Mouse (Mus musculus) liver, embryonic 15.5 days (tissue): ENCODE measurements around the gene Psmd4. TPM values are rescaled to one million over a fixed set of nuclear protein-coding genes. Genes with fewer than 3 reads are reported as not detected.

Experiments used
- microRNA-seq: library from miRNA; unstranded; fragments of <30 nt; microRNA quantifications from one replicate; pipeline ENCODE4, GENCODE M21; 2016
- polyA plus RNA-seq: library from polyadenylated mRNA; unstranded; fragments of >200 nt; fragmentation: Nextera tagmentation; extraction: Ambion mirVana; gene quantifications from 2 replicates; pipeline ENCODE4 v1.2.1, GENCODE M21; 2015

Gene Psmd4
- polyA plus RNA-seq, 1 experiment from 2014 or later: 151 TPM

Small RNA genes within 50 kb of the gene (microRNA-seq; reads per million reads assigned to microRNA genes)
- 0.76 reads per million for gene Mir7013

Other genes with a start within 250 kb of the Psmd4 start
- 2.9 and 3.3 TPM in 2 replicates for gene Pogz, start 205.0 kb downstream of the Psmd4 start, polyA plus RNA-seq
- 166 and 172 TPM in 2 replicates for gene Psmb4, start 155.7 kb downstream of the Psmd4 start, polyA plus RNA-seq
- gene Selenbp1, start 109.6 kb downstream of the Psmd4 start, polyA plus RNA-seq: 98.5 and 126 TPM in 2 replicates
- gene Rfx5, start 88.5 kb downstream of the Psmd4 start, polyA plus RNA-seq: 1.3 and 1.5 TPM in 2 replicates
- gene Pi4kb, start 67.9 kb downstream of the Psmd4 start, polyA plus RNA-seq: 8.7 and 10.3 TPM in 2 replicates
- 7.2 and 7.4 TPM in 2 replicates for gene Zfp687, start 27.2 kb downstream of the Psmd4 start, polyA plus RNA-seq
- gene Pip5k1a, start 64.3 kb upstream of the Psmd4 start, polyA plus RNA-seq: 8.5 and 8.7 TPM in 2 replicates
- 31.4 and 36.6 TPM in 2 replicates for gene Vps72, start 68.4 kb upstream of the Psmd4 start, polyA plus RNA-seq
- 0.53 and 0.88 TPM in 2 replicates for gene Tmod4, start 81.9 kb upstream of the Psmd4 start, polyA plus RNA-seq
- gene Scnm1, start 91.4 kb upstream of the Psmd4 start, polyA plus RNA-seq: 25.6 and 26.1 TPM in 2 replicates
- gene Lysmd1, start 91.5 kb upstream of the Psmd4 start, polyA plus RNA-seq: 7.1 and 8.3 TPM in 2 replicates
- 9.3 and 9.8 TPM in 2 replicates for gene Tnfaip8l2, start 99.7 kb upstream of the Psmd4 start, polyA plus RNA-seq
- 0.37 and 0.68 TPM in 2 replicates for gene Sema6c, start 117.8 kb upstream of the Psmd4 start, polyA plus RNA-seq
- 6.2 and 7.1 TPM in 2 replicates for gene Gabpb2, start 175.3 kb upstream of the Psmd4 start, polyA plus RNA-seq
- gene Cdc42se1, start 186.1 kb upstream of the Psmd4 start, polyA plus RNA-seq: 36.7 and 42.6 TPM in 2 replicates
- 2.2 and 2.7 TPM in 2 replicates for gene Mllt11, start 189.6 kb upstream of the Psmd4 start, polyA plus RNA-seq
- 0.07 and 0.12 TPM in 2 replicates for gene Gm128, start 199.0 kb upstream of the Psmd4 start, polyA plus RNA-seq
- not detected in 2 replicates for gene Bnipl, start 208.6 kb upstream of the Psmd4 start, polyA plus RNA-seq
- gene Mindy1, start 238.7 kb upstream of the Psmd4 start, polyA plus RNA-seq: 18.8 and 20.9 TPM in 2 replicates
- gene Prune1, start 239.5 kb upstream of the Psmd4 start, polyA plus RNA-seq: 9.0 and 9.5 TPM in 2 replicates